Mouse (Mus musculus) erythroblast, embryonic 14.5 days (primary cell): Measurements from ENCODE around the gene Rft1.

Experiments
- GATA1 ChIP-seq: IDR thresholded peaks from 2 replicates; pipeline ENCODE4 v1.6.1; 2012; ENCODE audit warnings: low read length, inconsistent platforms, mixed read lengths
- TAL1 ChIP-seq: IDR thresholded peaks from 3 replicates; pipeline ENCODE4 v1.6.1; 2012; ENCODE audit warnings: low read length, inconsistent platforms, mixed read lengths

DNA sequence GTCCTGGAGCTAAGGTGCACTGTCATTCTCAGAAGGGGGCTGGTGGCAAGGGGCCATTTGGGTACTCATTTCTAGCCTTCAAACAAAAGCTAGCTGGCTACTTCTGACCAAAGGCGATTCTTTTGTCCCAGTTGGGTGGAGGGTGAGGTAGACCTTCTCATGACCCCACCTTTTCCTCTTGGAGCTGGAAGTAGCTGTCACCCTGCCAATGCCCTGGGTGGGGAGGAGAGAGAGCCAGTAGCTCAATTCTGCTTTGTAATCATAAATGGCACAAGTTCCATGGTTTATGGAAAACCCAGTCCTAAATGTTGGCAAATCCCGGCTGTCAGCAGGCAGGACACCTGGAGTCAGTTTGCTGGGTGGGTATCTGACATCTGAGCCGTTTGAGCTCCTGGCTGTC, 11.9 kb downstream of the Rft1 start:
- TF ChIP-seq GATA1: no peak
- TF ChIP-seq TAL1: no peak
